Mouse (Mus musculus): Measurements from ENCODE around the gene Ftcd. TPM values are rescaled to one million over a fixed set of nuclear protein-coding genes. Genes with fewer than 3 reads are reported as not detected.

Gene Ftcd
- polyA plus RNA-seq, 1 experiment, result 1.4 TPM

GRCm38 (mm10) chr10:76572151-76572550 is 3.3 kb upstream of the Ftcd start:
- no peaks in the 10 kb centered on the region for H3K4me1 ChIP-seq (ENCODE audit: control insufficient read depth, insufficient read depth, low read length)
- TF ChIP-seq CTCF (IDR thresholded peaks at IDR 0.05; ENCODE audit: control insufficient read depth, insufficient read depth, low read length) (no peak), POLR2A (IDR thresholded peaks at IDR 0.05; ENCODE audit: borderline replicate concordance, control insufficient read depth, low read depth, low read length) (no peak)
- no peak overlapping the region for H3K4me3 ChIP-seq (replicated peaks; ENCODE audit: control insufficient read depth, low read depth, low read length)
- 78% methylated on average over 3 of the region's 3 CpGs for WGBS
- no peak overlapping the region for H3K27ac ChIP-seq (ENCODE audit: control insufficient read depth, insufficient read depth, low read depth, low read length, poor library complexity)

GRCm38 (mm10) chr10:76576920-76577319 is 1.5 kb downstream of the Ftcd start:
- Histone ChIP-seq H3K4me1 (ENCODE audit: control insufficient read depth, insufficient read depth, low read length) (no peaks in the 10 kb centered on the region), H3K27ac (ENCODE audit: control insufficient read depth, insufficient read depth, low read depth, low read length, poor library complexity) (no peak overlapping the region), H3K4me3 (replicated peaks; ENCODE audit: control insufficient read depth, low read depth, low read length) (no peak overlapping the region)
- 77% methylated on average over 7 of the region's 7 CpGs for WGBS
- TF ChIP-seq POLR2A (IDR thresholded peaks at IDR 0.05; ENCODE audit: borderline replicate concordance, control insufficient read depth, low read depth, low read length) (no peak), CTCF (IDR thresholded peaks at IDR 0.05; ENCODE audit: control insufficient read depth, insufficient read depth, low read length) (no peak)

- no peak overlapping the region for H3K4me3 ChIP-seq (replicated peaks; ENCODE audit: control insufficient read depth, low read depth, low read length)
- TF ChIP-seq POLR2A (IDR thresholded peaks at IDR 0.05; ENCODE audit: borderline replicate concordance, control insufficient read depth, low read depth, low read length) (no peak), CTCF (IDR thresholded peaks at IDR 0.05; ENCODE audit: control insufficient read depth, insufficient read depth, low read length) (no peak)
- 17% methylated on average over 10 of the region's 10 CpGs for WGBS
- H3K4me1 ChIP-seq (ENCODE audit: control insufficient read depth, insufficient read depth, low read length), result no peaks in the 10 kb centered on the region
- H3K27ac ChIP-seq (ENCODE audit: control insufficient read depth, insufficient read depth, low read depth, low read length, poor library complexity), result no peak overlapping the region
Observed at GRCm38 (mm10) chr10:76584138-76584537, 8.7 kb downstream of the Ftcd start.

- TF ChIP-seq POLR2A (IDR thresholded peaks at IDR 0.05; ENCODE audit: borderline replicate concordance, control insufficient read depth, low read depth, low read length) (no peak), CTCF (IDR thresholded peaks at IDR 0.05; ENCODE audit: control insufficient read depth, insufficient read depth, low read length) (no peak)
- no peaks in the 10 kb centered on the region for H3K4me1 ChIP-seq (ENCODE audit: control insufficient read depth, insufficient read depth, low read length)
- 55% methylated on average over 1 of the region's 1 CpGs for WGBS
- H3K27ac ChIP-seq (ENCODE audit: control insufficient read depth, insufficient read depth, low read depth, low read length, poor library complexity), result no peak overlapping the region
- no peak overlapping the region for H3K4me3 ChIP-seq (replicated peaks; ENCODE audit: control insufficient read depth, low read depth, low read length)
Observed at GRCm38 (mm10) chr10:76586190-76586589, 10.7 kb downstream of the Ftcd start.

GRCm38 (mm10) chr10:76590197-76590596 is 14.7 kb downstream of the Ftcd start:
- 86% methylated on average over 11 of the region's 11 CpGs for WGBS
- Histone ChIP-seq H3K4me1 (ENCODE audit: control insufficient read depth, insufficient read depth, low read length) (no peaks in the 10 kb centered on the region), H3K27ac (ENCODE audit: control insufficient read depth, insufficient read depth, low read depth, low read length, poor library complexity) (no peak overlapping the region), H3K4me3 (replicated peaks; ENCODE audit: control insufficient read depth, low read depth, low read length) (no peak overlapping the region)
- TF ChIP-seq POLR2A (IDR thresholded peaks at IDR 0.05; ENCODE audit: borderline replicate concordance, control insufficient read depth, low read depth, low read length), result no peak
- TF ChIP-seq CTCF (IDR thresholded peaks at IDR 0.05; ENCODE audit: control insufficient read depth, insufficient read depth, low read length), result no peak

GRCm38 (mm10) chr10:76596338-76596737 is 20.9 kb downstream of the Ftcd start:
- TF ChIP-seq POLR2A (IDR thresholded peaks at IDR 0.05; ENCODE audit: borderline replicate concordance, control insufficient read depth, low read depth, low read length) (no peak), CTCF (IDR thresholded peaks at IDR 0.05; ENCODE audit: control insufficient read depth, insufficient read depth, low read length) (no peak)
- Histone ChIP-seq H3K4me1 (ENCODE audit: control insufficient read depth, insufficient read depth, low read length) (no peaks in the 10 kb centered on the region), H3K27ac (ENCODE audit: control insufficient read depth, insufficient read depth, low read depth, low read length, poor library complexity) (no peak overlapping the region), H3K4me3 (replicated peaks; ENCODE audit: control insufficient read depth, low read depth, low read length) (no peak overlapping the region)
- WGBS, result 87% methylated on average over 31 of the region's 31 CpGs

GRCm38 (mm10) chr10:76602690-76603089 is 27.2 kb downstream of the Ftcd start:
- Histone ChIP-seq H3K4me1 (ENCODE audit: control insufficient read depth, insufficient read depth, low read length) (no peaks in the 10 kb centered on the region), H3K27ac (ENCODE audit: control insufficient read depth, insufficient read depth, low read depth, low read length, poor library complexity) (no peak overlapping the region), H3K4me3 (replicated peaks; ENCODE audit: control insufficient read depth, low read depth, low read length) (no peak overlapping the region)
- WGBS, result 67% methylated on average over 3 of the region's 3 CpGs
- no peak for TF ChIP-seq CTCF (IDR thresholded peaks at IDR 0.05; ENCODE audit: control insufficient read depth, insufficient read depth, low read length)
- no peak for TF ChIP-seq POLR2A (IDR thresholded peaks at IDR 0.05; ENCODE audit: borderline replicate concordance, control insufficient read depth, low read depth, low read length)

GRCm38 (mm10) chr10:76612473-76612872 is 37.0 kb downstream of the Ftcd start:
- WGBS, result 76% methylated on average over 7 of the region's 7 CpGs
- Histone ChIP-seq H3K4me3 (replicated peaks; ENCODE audit: control insufficient read depth, low read depth, low read length) (no peak overlapping the region), H3K27ac (ENCODE audit: control insufficient read depth, insufficient read depth, low read depth, low read length, poor library complexity) (no peak overlapping the region), H3K4me1 (ENCODE audit: control insufficient read depth, insufficient read depth, low read length) (no peaks in the 10 kb centered on the region)
- TF ChIP-seq CTCF (IDR thresholded peaks at IDR 0.05; ENCODE audit: control insufficient read depth, insufficient read depth, low read length) (no peak), POLR2A (IDR thresholded peaks at IDR 0.05; ENCODE audit: borderline replicate concordance, control insufficient read depth, low read depth, low read length) (no peak)

GRCm38 (mm10) chr10:76622411-76622810 is 47.0 kb downstream of the Ftcd start:
- H3K4me3 ChIP-seq (replicated peaks; ENCODE audit: control insufficient read depth, low read depth, low read length), result no peak overlapping the region
- no peak overlapping the region for H3K27ac ChIP-seq (ENCODE audit: control insufficient read depth, insufficient read depth, low read depth, low read length, poor library complexity)
- no peak for TF ChIP-seq CTCF (IDR thresholded peaks at IDR 0.05; ENCODE audit: control insufficient read depth, insufficient read depth, low read length)
- no peak for TF ChIP-seq POLR2A (IDR thresholded peaks at IDR 0.05; ENCODE audit: borderline replicate concordance, control insufficient read depth, low read depth, low read length)
- H3K4me1 ChIP-seq (ENCODE audit: control insufficient read depth, insufficient read depth, low read length), result no peaks in the 10 kb centered on the region
- 67% methylated on average over 4 of the region's 4 CpGs for WGBS
